Mouse (Mus musculus) liver, adult 2 months (tissue): Measurements from ENCODE around the gene Pcdh8. TPM values are rescaled to one million over a fixed set of nuclear protein-coding genes. Genes with fewer than 3 reads are reported as not detected.

Experiments used
- DNase-seq: peaks from one replicate; pipeline ENCODE4 v3.0.0-alpha.2; 2011; ENCODE audit warnings: low read depth, low spot score; ENCODE audit errors: extremely low read depth
- H3K27ac ChIP-seq: fragments of 200-500 bp; replicated peaks from 2 replicates; pipeline ENCODE4 v1.5.1; 2012; ENCODE audit warnings: low read depth, mild to moderate bottlenecking, control low read depth, inconsistent platforms, low read length; ENCODE audit not compliant: insufficient read depth
- H3K27me3 ChIP-seq: fragments of 200-500 bp; 2 replicates; pipeline ENCODE4 v1.6.1; 2012; ENCODE audit warnings: mild to moderate bottlenecking, moderate library complexity, low read length, inconsistent platforms; ENCODE audit not compliant: control insufficient read depth, insufficient read depth
- H3K36me3 ChIP-seq: fragments of 200-500 bp; 2 replicates; pipeline ENCODE4 v1.6.1; 2012; ENCODE audit warnings: low read length, inconsistent platforms; ENCODE audit not compliant: control insufficient read depth, insufficient read depth
- H3K4me1 ChIP-seq: fragments of 200-500 bp; 2 replicates; pipeline ENCODE4 v1.6.1; 2011; ENCODE audit warnings: low read length; ENCODE audit not compliant: control insufficient read depth, insufficient read depth
- H3K4me3 ChIP-seq: fragments of 200-500 bp; 2 replicates; pipeline ENCODE4 v1.5.1; 2011; ENCODE audit warnings: low read depth, mild to moderate bottlenecking, control low read depth, low read length, moderate library complexity; ENCODE audit not compliant: insufficient read depth
- H3K79me2 ChIP-seq: fragments of 200-500 bp; 2 replicates; pipeline ENCODE4 v1.6.1; 2012; ENCODE audit warnings: inconsistent platforms, mild to moderate bottlenecking, low read length, moderate library complexity; ENCODE audit not compliant: control insufficient read depth, insufficient read depth
- H3K9ac ChIP-seq: fragments of 200-500 bp; 2 replicates; pipeline ENCODE4 v1.6.1; 2012; ENCODE audit warnings: low read depth, mild to moderate bottlenecking, control low read depth, inconsistent platforms, low read length
- CTCF ChIP-seq: fragments of 200-500 bp; IDR thresholded peaks from 2 replicates; pipeline ENCODE4 v1.5.1; 2011; ENCODE audit warnings: low read depth, low read length, control low read depth
- POLR2A ChIP-seq: fragments of 200-500 bp; IDR thresholded peaks from 2 replicates; pipeline ENCODE4 v1.6.1; 2011; ENCODE audit warnings: low read length, control low read depth; ENCODE audit not compliant: insufficient read depth; ENCODE audit errors: extremely low read depth
- WGBS: fragments of 180-500 bp; shearing (Covaris S2); methylation state at CpG from one replicate; pipeline ENCODE4 v1.1.7; 2018; 5-methylcytosine and 5-hydroxymethylcytosine counted together
- polyA plus RNA-seq: library from polyadenylated mRNA; depleted of rRNA; stranded (reverse); fragments of >200 nt; gene quantifications from 2 replicates; pipeline ENCODE4 v1.2.3, GENCODE M21; 2012
- total RNA-seq: library from RNA; depleted of rRNA; stranded (reverse); fragments of >200 nt; gene quantifications from 2 replicates; pipeline ENCODE4 v1.2.3, GENCODE M21; 2014

Pcdh8 gene
- total and polyA plus RNA-seq, 2 experiments = not detected

DNA sequence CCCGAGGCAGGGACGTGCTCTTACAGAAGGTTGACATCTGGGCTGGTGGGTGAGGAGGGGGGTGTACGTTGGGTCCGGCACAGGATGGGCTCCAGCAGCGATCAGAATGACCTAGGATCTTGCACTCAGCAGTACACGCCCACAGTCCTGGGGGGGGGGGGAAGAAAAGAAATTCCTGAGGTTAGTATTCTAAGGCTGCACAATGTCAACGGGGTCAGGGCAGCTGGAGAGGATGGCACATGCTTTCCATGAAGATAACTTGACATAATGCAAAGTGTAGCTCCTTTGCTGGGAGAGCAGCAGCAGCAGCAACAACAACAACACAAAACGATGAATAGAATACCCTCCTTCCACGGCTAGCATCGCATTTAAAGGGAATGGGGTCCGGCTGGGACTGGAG lies 3.5 kb downstream of the Pcdh8 start:
- TF ChIP-seq POLR2A (no peak), CTCF (no peak)
- H3K4me1 ChIP-seq = no peaks in the 10 kb centered on the region
- no peak for DNase-seq
- H3K36me3 ChIP-seq = no peaks in the 10 kb centered on the region
- no peak overlapping the region for H3K27ac ChIP-seq
- H3K9ac ChIP-seq = no peak overlapping the region
- 20% methylated on average over 11 of the region's 11 CpGs for WGBS
- no peaks in the 10 kb centered on the region for H3K79me2 ChIP-seq
- H3K4me3 ChIP-seq = no peak overlapping the region
- peaks cover 37% of the 10 kb centered on the region for H3K27me3 ChIP-seq

DNA sequence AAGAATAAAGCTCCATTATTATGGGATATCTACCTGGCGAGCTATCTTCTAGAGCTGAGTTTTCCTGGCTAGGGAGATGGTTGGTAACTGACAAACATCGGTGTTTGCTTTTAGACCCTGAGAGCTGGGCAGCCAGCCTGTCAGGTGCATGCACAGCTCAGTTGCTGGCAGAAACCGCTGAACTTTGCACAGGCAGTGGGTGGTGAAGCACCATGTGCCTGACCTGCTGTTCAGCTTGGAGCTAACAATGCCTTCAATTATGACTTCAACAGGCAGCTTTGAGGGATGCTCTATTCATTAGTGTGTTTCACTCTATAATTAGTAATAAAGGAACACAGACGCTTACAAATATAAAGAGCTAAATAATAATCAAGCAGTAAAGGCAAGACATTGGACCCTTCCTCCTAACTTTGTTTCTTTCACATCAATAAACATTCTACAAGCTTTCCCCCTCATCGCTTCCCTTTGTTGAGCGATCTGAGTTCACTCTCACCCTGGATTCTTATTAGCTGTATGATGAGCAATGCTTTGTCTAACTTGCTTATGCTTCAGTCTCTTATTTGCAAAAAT lies 5.8 kb downstream of the Pcdh8 start:
- WGBS = 64% methylated on average over 6 of the region's 6 CpGs
- peaks cover 24% of the 10 kb centered on the region for H3K27me3 ChIP-seq
- no peak for DNase-seq
- H3K27ac ChIP-seq = no peak overlapping the region
- H3K79me2 ChIP-seq = no peaks in the 10 kb centered on the region
- H3K36me3 ChIP-seq = no peaks in the 10 kb centered on the region
- H3K4me1 ChIP-seq = no peaks in the 10 kb centered on the region
- H3K9ac ChIP-seq = no peak overlapping the region
- no peak overlapping the region for H3K4me3 ChIP-seq
- TF ChIP-seq CTCF (no peak), POLR2A (no peak)

DNA sequence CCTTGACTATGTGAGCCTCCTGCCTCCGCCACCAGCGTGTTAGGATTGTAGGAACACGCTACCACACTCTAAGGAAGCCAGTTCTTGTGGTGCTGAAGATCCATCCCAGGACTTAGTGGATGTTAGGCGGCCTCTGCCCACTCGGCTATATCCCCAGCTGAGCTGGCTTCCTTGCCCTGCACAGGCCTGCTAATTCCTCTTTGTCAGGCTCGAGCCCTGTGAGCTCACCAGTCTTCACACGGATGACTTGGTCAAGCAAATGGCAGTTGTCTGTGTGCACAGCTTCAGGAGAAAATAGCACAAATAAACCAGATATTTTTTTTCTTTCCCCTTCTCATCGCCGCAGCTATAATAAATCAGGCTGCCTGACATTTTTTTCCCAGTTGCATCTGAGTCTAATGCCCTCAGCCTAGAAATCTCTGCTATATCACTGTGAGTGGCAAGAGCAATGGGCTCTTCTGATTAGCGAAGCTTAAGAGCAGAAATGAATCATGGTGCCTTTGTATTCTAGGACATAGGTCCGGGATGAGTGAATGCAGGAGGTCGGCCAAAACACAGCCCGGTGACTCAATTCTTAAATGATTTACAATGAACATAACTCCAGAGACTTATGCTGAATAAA lies 16.4 kb downstream of the Pcdh8 start:
- no peak for TF ChIP-seq CTCF
- TF ChIP-seq POLR2A = no peak
- H3K4me3 ChIP-seq = no peak overlapping the region
- H3K4me1 ChIP-seq = no peaks in the 10 kb centered on the region
- no peak for DNase-seq
- whole genome bisulfite sequencing = 71% methylated on average over 13 of the region's 13 CpGs
- no peaks in the 10 kb centered on the region for H3K36me3 ChIP-seq
- no peak overlapping the region for H3K9ac ChIP-seq
- H3K79me2 ChIP-seq = no peaks in the 10 kb centered on the region
- no peak overlapping the region for H3K27ac ChIP-seq
- H3K27me3 ChIP-seq = no peaks in the 10 kb centered on the region

DNA sequence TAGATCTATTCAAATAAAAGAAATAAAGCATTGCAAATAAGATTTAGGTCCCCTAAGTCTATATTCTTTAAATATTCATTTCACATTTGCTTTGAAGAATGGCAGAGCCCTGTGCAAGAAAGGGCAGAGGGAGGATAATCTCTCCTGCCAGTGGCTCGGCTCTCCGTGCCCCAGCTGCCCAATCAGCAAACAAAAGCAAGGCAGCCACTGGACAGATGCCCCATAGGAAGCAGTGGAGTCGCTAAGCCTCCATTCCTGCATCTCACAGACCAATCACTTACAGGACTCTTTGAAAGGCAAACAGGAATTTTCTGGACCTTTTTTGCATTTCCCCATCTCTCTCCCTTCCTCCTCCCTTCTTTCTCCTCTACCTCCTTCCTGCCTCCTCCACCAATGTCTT lies 17.0 kb downstream of the Pcdh8 start:
- no peaks in the 10 kb centered on the region for H3K79me2 ChIP-seq
- H3K9ac ChIP-seq = no peak overlapping the region
- 35% methylated on average over 3 of the region's 3 CpGs for WGBS
- no peaks in the 10 kb centered on the region for H3K4me1 ChIP-seq
- DNase-seq = no peak
- no peaks in the 10 kb centered on the region for H3K27me3 ChIP-seq
- no peak overlapping the region for H3K4me3 ChIP-seq
- TF ChIP-seq POLR2A (no peak), CTCF (no peak)
- H3K27ac ChIP-seq = no peak overlapping the region
- H3K36me3 ChIP-seq = no peaks in the 10 kb centered on the region

DNA sequence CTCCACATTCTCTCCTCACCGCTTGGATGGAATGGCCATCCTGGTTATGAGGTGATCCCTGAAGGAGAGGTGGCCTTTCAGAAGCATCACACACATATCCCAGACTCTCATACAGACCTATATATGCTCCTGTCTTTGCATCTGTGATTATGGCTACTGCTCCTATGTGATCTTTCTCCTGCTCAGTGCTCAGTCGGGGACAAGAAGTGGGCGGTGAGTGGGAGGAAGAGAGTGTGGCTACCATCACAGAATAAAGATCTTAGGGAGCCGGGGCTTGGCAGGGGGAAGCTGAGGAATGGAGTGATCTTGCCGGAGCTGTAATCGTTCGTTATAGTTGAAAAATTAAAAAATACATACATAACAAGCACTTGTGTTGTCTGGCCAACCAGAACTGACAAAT lies 17.4 kb downstream of the Pcdh8 start:
- no peaks in the 10 kb centered on the region for H3K4me1 ChIP-seq
- no peaks in the 10 kb centered on the region for H3K36me3 ChIP-seq
- TF ChIP-seq CTCF (no peak), POLR2A (no peak)
- H3K4me3 ChIP-seq = no peak overlapping the region
- H3K79me2 ChIP-seq = no peaks in the 10 kb centered on the region
- H3K9ac ChIP-seq = no peak overlapping the region
- no peak for DNase-seq
- H3K27me3 ChIP-seq = no peaks in the 10 kb centered on the region
- 85% methylated on average over 7 of the region's 7 CpGs for WGBS
- H3K27ac ChIP-seq = no peak overlapping the region

DNA sequence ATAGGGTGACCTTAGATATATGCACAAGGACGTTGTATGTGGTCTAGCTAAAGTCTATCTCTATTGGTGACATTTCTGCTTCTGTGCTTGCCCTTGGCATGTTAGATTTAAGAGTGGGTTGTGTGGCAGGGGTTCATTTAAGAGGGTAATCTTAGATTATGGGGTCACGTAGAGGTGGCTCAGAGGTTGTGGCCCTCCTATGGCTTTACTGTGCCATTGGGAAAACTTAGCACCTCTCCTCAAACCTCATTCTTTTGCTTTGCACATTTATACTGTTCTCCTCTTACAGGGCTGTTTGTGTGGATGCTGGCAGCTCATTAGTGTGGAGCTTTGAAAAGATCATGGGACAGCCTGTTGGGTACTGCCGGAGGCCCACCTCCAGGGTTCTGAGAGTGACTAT lies 30.6 kb downstream of the Pcdh8 start:
- Histone ChIP-seq H3K9ac (no peak overlapping the region), H3K4me3 (no peak overlapping the region), H3K27me3 (no peaks in the 10 kb centered on the region; the same call in 1 of the 2 replicates), H3K79me2 (no peaks in the 10 kb centered on the region), H3K27ac (no peak overlapping the region), H3K36me3 (no peaks in the 10 kb centered on the region), H3K4me1 (no peaks in the 10 kb centered on the region)
- TF ChIP-seq CTCF = no peak
- no peak for TF ChIP-seq POLR2A
- DNase-seq = no peak
- WGBS = 85% methylated on average over 3 of the region's 3 CpGs
